Mouse (Mus musculus): ENCODE data around the gene H1foo. TPM values are rescaled to one million over a fixed set of nuclear protein-coding genes. Genes with fewer than 3 reads are reported as not detected.

The H1foo gene
- total RNA-seq, 2 experiments from 2014 or later, result not detected

DNA sequence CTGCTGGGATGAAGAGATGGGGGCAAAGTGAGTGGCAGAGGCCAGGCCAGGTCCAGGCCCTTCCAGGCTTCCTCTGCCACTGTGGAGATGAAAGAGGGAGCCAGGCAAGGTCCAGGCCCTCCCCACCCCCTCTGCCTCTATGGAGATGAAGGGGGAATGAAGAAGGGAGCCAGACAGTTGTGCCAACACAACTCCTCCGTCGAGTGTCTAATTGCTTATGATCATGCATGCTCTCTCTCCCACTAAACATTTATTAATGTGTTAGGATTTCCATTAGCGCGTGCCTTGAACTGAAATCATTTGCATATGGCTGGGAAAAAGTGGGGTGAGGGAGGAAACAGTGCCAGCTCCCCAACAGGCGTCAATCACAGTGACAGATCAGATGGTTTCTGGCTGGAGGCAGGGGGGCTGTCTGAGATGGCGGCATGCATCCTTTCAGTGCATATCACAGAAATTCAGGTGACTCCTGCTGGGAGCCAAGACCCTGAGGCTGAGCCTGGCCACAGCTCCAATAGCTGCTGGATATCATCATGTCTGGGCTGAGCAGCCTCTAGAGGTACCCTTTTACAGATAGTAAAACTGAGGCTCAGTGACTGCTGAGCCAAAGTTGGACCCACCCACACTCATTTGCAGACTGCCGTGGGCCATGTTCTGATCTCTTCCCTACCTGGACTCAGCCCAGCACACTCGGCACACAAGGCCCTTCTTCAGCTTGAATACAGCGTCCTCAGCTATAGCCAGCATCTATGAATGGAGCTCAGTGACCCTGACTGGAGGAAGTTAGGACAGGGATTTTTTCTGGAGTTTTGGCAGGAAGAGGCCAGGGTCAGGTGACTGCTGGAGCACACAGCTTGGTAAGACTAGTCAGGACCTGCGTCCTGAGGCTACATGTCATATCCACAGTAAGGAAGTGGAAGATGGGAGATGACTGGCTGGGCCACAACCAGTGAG is 17.2 kb upstream of the H1foo start:
- DNase-seq, result no peak

- DNase-seq, result no peak
These were observed 14.7 kb upstream of the H1foo start for GRCm38 (mm10) chr6:115930018-115930417.

DNA sequence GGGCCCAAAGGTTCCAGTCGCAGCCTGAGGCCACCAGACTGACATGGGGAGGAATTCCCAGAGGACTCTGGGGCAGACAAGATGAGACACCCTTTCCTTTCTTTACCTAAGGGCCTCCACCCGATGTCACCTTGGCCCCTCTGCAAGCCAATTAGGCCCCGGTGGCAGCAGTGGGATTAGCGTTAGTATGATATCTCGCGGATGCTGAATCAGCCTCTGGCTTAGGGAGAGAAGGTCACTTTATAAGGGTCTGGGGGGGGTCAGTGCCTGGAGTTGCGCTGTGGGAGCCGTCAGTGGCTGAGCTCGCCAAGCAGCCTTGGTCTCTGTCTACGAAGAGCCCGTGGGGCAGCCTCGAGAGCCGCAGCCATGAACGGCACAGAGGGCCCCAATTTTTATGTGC is 13.1 kb upstream of the H1foo start, which contains the start of gene Rho:
Gene Rho (plus strand): TSS at position 110 of the 400 bp plus-strand sequence.
- DNase-seq, result no peak

GRCm38 (mm10) chr6:115932391-115932790 is 12.3 kb upstream of the H1foo start:
- DNase-seq, result no peak

GRCm38 (mm10) chr6:115935544-115935943 is 9.2 kb upstream of the H1foo start:
- no peak for DNase-seq

GRCm38 (mm10) chr6:115938011-115938410 is 6.7 kb upstream of the H1foo start:
- DNase-seq, result no peak

DNA sequence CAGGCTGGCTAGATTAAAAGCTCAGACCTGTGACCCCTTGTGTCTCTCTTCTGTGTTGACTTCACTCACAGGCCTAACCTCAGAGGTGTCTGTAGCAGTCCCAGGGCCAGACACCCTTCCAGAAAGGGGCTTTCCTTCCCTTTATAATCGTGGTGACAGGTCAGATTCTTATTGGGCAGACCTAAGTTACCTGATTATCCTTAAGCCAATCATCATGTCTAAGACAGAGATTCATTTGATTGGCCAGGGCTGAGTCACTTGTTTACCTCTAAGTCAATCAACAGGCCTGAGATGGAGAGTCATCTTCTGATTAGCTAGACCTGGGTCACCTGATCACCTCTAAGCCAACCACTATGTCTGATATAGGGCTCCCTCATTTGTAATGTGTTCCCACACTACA is 5.9 kb upstream of the H1foo start:
- no peak for DNase-seq

GRCm38 (mm10) chr6:115940603-115941002 is 4.1 kb upstream of the H1foo start:
- DNase-seq, result no peak

DNA sequence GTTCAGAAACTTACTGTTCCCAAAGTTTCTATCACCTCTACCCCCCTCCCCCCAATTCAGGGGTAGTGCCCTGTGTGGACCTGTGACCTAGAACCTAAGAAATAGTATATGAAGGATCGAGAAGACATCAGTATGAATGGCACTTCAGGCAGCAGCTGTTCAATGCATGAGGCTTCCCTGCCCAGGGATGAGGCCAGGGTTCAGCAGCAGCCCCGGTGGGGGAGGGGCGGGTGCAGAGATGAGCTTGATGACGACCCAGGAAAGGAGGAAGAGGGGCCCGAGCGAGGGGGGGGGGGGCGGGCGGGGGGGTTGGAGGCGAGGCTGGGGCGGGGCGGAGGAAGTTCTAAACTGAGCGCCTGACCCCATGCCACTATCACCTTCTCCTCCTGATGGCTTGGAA is 3.6 kb upstream of the H1foo start:
- DNase-seq, result no peak

- DNase-seq, result no peak
These were observed 975 bp upstream of the H1foo start for GRCm38 (mm10) chr6:115943498-115944427.

DNA sequence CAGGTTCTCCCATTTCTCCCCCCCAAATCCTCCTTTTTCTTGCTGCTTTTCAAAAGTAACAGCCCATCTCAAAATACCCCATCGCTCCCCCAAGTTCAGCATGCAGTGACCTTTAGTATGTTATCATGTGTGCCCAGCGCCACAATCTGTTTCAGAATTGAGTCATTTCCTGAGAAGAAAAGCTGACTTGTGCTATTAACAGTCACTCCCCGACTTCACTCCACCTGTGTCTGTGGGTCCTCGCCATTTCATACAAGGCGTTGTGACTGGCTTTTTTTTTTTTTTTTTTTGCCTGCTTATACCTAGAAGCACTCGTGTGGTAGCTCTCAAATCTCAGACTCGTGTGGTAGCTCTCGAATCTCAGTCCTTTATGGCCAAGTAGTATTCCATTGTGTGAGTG is 895 bp downstream of the H1foo start:
- no peak for DNase-seq

DNA sequence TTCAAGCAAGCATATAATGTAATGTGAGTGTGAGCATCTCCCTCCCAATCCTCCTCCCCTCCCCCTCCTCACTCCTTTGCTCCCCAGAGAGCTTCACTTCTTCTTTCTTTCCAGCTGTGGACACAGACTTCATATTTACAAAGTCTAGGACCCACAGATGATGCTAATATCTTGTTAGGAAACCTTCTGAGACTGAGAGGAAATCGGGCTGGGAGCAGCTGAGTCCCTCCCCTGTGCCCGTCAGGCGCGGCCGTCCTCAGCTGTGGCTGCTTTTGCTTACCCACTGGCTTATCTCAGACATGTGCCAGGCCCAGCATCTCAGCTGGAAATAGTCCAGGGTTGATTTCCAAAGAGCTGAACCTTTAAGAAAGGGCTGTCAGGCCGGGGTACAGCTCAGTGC is 1.7 kb downstream of the H1foo start:
- no peak for DNase-seq

GRCm38 (mm10) chr6:115954506-115955074 is 9.9 kb downstream of the H1foo start:
- no peak for DNase-seq

DNA sequence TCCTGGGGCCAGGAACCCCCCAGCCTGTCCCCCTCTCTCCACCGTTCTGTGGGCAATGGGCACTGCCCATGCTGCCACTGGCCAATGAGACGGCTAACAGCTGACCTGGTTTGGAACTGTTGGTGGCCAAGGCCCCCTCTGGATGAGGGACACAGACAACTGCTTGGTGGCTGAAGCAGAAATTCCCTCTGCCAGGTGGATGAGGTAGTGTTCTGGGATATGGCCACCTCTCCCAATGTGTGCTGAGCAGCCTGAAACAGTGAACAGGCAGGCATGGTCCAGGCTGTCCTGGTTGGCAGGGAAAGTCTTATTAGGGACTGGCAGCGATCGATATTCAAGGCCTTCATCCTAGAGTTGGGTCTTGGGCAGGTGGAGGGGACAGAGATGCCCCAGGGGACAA is 10.4 kb downstream of the H1foo start:
- no peak for DNase-seq

- DNase-seq, result no peak
These were observed 10.9 kb downstream of the H1foo start for GRCm38 (mm10) chr6:115955664-115956063.

DNA sequence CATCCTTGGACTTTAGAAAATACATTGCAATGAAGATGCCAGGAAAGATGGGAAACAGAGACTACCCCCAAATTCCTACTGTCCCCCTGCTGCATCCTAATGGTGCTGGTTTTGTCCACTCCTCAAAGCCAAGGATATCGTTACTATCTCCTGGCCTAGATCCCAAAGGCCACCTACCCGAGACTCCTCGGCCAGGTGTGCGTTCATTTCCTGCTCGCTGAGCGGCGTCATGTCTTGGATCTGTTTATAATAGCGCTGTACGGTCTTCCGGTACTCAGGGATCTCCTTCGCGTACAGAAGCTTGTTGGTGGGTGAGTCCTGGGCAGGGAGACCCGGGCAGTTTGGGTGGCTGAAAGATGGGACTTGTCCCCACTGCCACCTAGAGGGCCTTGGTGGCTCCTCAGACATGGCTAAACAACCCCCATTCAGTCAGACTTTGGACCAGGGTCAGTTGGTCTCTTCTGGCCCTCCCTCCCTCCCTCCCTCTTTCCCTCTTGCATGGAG is 11.7 kb downstream of the H1foo start:
- DNase-seq, result no peak

GRCm38 (mm10) chr6:115956922-115957601 is 12.3 kb downstream of the H1foo start:
- DNase-seq, result peak; percentile 68

GRCm38 (mm10) chr6:115957681-115958080 is 12.9 kb downstream of the H1foo start:
- DNase-seq, result no peak

GRCm38 (mm10) chr6:115958445-115958844 is 13.7 kb downstream of the H1foo start:
- DNase-seq, result no peak

DNA sequence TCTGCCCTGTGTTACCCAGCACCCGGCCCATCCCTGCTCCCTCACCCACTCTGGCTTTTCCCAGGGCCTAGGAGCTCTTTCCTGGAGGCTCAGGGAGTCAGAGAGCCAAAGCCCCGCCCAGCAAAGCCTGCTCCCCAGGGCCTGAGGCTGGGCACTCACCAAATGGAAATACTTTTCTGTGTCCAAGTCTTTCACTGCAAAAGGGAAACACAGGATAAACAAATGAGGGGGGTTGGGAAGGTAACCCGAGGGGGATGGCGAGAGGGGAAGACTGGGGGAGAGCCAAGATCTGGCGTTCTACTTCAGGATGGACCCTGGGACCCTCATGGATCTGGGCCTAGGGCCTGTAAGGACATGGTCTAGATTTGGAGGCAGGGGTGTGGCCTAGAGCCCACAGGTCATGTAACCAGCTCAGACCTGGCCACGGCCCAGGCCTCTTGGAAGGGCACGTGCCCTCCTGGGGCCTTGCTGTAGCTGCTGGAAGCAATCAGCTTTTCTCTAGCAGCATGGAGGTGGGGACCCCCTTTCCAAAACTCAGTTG is 14.5 kb downstream of the H1foo start:
- DNase-seq, result peak; percentile 89

DNA sequence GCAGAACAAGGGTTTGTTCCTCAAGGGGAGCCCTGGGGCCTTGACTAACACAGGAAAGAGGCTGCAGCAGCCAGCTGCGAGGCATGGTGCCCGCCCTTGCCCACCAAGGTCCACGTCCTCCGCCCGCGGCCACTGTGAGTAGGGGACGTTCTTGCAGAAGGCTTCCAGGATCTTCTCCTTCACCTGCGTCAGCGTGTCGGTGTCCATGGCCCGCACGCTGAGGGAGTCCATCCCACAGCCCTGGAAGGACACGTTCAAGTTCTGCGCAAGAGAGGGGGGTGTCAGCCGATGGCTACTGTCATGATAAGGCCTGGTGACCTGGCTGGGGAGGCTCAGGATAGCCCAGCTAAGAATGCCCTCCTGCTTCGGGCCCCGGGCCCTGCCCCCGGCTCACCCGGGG is 15.6 kb downstream of the H1foo start:
- no peak for DNase-seq

All from gastrocnemius, postnatal 25 days (tissue).